Mouse (Mus musculus) spleen, adult 2 months (tissue): ENCODE results near the gene Cox4i1.

ENCODE experiments used
- CTCF ChIP-seq: fragments of 200-500 bp; IDR thresholded peaks from 2 replicates; pipeline ENCODE4 v1.5.1; 2011; ENCODE audit warnings: mild to moderate bottlenecking, inconsistent platforms; ENCODE audit not compliant: insufficient read depth, insufficient read length, insufficient replicate concordance; ENCODE audit errors: extremely low read depth
- POLR2A ChIP-seq: fragments of 200-500 bp; IDR thresholded peaks from 2 replicates; pipeline ENCODE4 v1.6.1; 2011; ENCODE audit warnings: low read depth, low read length, inconsistent platforms

DNA sequence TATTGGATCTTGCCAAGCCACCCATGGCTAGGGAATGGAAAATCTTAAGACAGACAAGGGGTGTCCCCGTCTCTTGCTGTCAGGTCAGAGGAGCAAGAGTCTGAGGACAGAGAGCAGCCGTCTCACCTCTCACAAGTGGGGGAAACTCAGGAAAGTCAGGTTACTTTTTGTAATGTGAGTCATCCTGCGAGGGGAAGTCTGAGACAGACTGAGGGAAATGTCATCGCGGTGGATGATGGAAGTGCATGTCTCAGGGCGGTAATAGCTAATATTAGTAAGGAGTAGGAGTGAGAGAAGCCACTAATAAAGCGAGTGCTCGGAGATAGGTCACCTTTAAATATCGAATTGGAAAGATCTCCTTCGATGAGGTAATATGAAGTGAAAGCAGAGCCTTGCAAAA lies 41.2 kb downstream of the Cox4i1 start:
- TF ChIP-seq POLR2A (no peak), CTCF (no peak)
